Mouse (Mus musculus) urinary bladder, adult 18-20 months (tissue): ENCODE measurements around the gene Emc6.

Experiments
- DNase-seq, 2 experiments: peaks; one replicate each; pipeline ENCODE4 v3.0.0; 2022; ENCODE audit warnings: low spot score in 2 of 2, mixed read lengths in 2 of 2

Emc6 gene

GRCm38 (mm10) chr11:73176608-73177508 lies at the start of gene Emc6, which contains the start of gene Tax1bp3:
Gene Emc6, minus strand, starts transcription at chr11:73177037.
Gene Tax1bp3, plus strand, starts transcription at chr11:73177083.
- peak; percentile 91 to 95 for DNase-seq

- no peak for DNase-seq
These were observed 49.0 kb upstream of the Emc6 start for GRCm38 (mm10) chr11:73225856-73226255.

- DNase-seq = peak in 1 of 2 experiments; percentile 7
These were observed 47.1 kb upstream of the Emc6 start for GRCm38 (mm10) chr11:73223966-73224365.

- no peak for DNase-seq
These were observed 46.0 kb upstream of the Emc6 start for GRCm38 (mm10) chr11:73222846-73223245.

- DNase-seq = no peak
These were observed 43.8 kb upstream of the Emc6 start for GRCm38 (mm10) chr11:73220651-73221050.

- DNase-seq = no peak
These were observed 42.8 kb upstream of the Emc6 start for GRCm38 (mm10) chr11:73219671-73220070.

- DNase-seq = no peak
These were observed 37.1 kb upstream of the Emc6 start for GRCm38 (mm10) chr11:73213956-73214355.

GRCm38 (mm10) chr11:73207621-73208020 lies 30.8 kb upstream of the Emc6 start:
- no peak for DNase-seq

- DNase-seq = no peak
These were observed 28.4 kb upstream of the Emc6 start for GRCm38 (mm10) chr11:73205194-73205593.

GRCm38 (mm10) chr11:73203895-73204294 lies 27.1 kb upstream of the Emc6 start:
- DNase-seq = no peak

GRCm38 (mm10) chr11:73201597-73201996 lies 24.8 kb upstream of the Emc6 start:
- no peak for DNase-seq

GRCm38 (mm10) chr11:73201021-73201420 lies 24.2 kb upstream of the Emc6 start:
- DNase-seq = no peak

- no peak for DNase-seq
These were observed 23.0 kb upstream of the Emc6 start for GRCm38 (mm10) chr11:73199879-73200278.

- peak; percentile 90 for DNase-seq
These were observed 22.4 kb upstream of the Emc6 start, which contains the start of gene Shpk for GRCm38 (mm10) chr11:73199230-73199712. Gene Shpk, plus strand, starts transcription at chr11:73199460.

GRCm38 (mm10) chr11:73198603-73199229 lies 21.9 kb upstream of the Emc6 start, which contains the start of gene Ctns:
Gene Ctns, minus strand, starts transcription at chr11:73199042.
- DNase-seq = peak in 1 of 2 experiments; percentile 81

- no peak for DNase-seq
These were observed 21.4 kb upstream of the Emc6 start for GRCm38 (mm10) chr11:73198190-73198589.

GRCm38 (mm10) chr11:73194444-73194843 lies 17.6 kb upstream of the Emc6 start:
- no peak for DNase-seq

- DNase-seq = no peak
These were observed 16.2 kb upstream of the Emc6 start for GRCm38 (mm10) chr11:73193047-73193446.

- DNase-seq = no peak
These were observed 10.4 kb upstream of the Emc6 start for GRCm38 (mm10) chr11:73187231-73187630.

GRCm38 (mm10) chr11:73185872-73186615 lies 9.2 kb upstream of the Emc6 start:
- no peak for DNase-seq

- DNase-seq = no peak
These were observed 1.1 kb upstream of the Emc6 start for GRCm38 (mm10) chr11:73177895-73178294.

- DNase-seq = peak; percentile 77 to 85
These were observed 655 bp upstream of the Emc6 start for GRCm38 (mm10) chr11:73177509-73177875.
